Mouse (Mus musculus): ENCODE measurements around the gene Aaas.
"Not testable (repeated sequence)": the region's sequence is repeated elsewhere in the genome, so short reads cannot be mapped to it uniquely, and the experiment has no call there.

Gene Aaas

DNA sequence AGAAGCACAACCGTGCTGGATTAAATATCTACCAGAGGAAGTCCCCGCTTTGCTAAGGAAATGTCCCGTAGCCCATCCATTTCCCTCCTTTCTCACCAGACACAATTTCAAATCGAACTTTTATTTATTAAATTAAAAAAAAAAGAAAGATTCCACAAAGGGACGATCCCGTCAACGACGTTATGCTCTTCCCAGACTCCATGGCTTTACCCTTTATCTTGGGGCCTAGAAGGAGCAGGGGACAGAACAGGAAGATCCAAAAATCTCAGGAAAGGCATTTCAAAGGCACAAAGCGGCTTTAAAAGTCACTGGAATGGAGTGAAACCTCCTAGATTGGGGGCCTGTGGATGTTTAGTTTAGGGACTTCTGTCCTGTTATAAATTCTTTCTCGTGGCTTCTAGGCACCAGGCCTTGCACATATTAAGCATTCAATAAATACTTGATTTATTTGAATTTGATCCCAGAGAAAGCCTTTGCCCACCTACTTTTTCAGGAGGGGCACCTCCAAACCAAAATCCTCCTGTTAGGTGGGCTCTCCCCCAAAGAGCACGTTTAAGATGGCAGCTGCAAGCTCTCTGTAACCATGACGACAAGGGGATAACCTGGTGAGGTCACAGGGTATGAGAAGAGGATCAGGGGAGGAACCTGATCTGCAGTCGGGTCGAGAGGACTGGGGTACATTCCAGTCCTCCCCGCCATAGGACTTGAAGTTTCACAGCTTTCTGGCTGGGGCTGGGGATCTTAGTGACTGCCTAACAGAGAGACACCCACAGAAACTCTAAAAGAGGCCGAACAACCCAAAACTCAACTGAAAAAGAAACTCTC, 6.1 kb upstream of the Aaas start:
- DNase-seq = no peak

DNA sequence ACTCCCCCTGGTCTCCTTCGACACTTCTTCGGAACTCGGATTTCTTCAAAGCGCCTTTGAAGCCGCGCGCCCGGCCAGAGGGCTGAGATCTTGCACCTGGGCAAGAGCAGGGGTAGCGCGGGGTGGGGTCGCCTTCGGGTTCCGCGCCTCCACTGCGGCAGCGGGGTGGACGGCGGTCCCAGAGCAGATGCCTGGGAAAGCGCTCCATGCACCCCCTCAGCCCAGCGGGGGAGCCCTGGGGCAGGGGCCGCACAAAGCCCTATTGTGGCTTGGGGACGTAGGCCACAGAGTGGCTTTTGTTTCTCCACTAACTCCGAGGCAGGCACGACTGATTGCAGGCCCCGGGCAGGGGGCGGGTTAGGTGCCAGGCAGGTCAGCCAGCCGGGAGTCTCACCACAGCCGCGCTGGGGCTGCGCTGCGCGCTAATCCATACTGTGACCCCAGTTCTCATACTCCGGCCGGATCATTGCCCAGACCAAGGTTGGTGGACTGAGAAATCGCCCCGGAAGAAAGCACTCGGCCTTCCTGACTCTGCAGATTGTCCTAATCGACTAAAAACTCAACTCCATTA, 5.4 kb upstream of the Aaas start:
- DNase-seq = peak; percentile 57

DNA sequence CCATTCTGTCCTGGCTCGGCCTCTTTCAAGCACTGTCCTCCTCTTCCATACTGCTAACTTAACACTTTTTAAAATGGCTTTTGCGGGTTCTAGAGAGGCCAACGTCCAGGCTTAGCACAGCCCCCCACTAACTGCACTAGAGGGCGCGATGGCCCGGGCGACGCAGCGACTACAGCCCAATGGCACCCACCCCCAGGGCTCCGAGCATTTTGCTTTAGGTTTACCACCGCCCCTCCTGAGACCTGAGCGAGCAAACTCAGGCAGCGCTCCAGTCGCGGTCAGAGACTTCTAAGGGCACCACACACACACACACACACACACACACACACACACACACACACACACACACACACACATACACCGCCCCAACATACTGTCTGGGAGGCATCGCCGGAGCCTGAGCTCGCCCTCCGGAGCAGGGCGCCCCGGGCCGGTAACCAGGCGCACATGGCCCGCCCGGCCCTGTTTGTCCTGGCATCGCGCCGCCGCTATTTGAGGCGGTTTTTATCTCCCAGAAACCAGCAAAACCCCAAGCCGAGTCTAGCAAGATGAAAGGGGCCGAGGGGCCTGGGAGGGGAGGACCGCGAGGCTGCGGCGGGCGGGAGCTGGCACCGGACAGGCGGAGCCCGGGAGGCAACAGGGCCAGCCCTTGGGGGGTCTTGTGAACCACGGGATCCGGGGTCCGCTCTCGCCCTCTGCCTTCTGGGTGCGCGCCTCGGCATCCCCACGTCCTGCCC, 4.7 kb upstream of the Aaas start:
- peak; percentile 67 for DNase-seq

DNA sequence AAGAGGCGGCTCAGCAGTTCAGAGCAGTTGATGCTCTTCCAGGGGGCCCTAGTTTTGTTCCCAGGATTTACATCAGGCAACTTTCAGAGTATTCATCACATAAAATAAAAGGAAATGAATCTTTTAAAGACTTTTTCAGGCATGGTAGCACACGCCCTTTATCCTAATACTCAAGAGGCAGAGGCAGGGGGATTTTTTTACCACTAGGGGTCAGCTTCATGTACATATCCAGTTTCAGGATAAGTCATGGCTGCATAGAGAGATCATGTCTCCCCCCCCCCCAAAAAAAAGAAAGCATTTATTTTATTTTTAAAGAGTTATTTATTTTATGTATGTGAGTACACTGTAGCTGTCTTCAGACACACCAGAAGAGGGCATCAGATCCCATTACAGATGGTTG, 3.4 kb upstream of the Aaas start:
- no peak for DNase-seq

DNA sequence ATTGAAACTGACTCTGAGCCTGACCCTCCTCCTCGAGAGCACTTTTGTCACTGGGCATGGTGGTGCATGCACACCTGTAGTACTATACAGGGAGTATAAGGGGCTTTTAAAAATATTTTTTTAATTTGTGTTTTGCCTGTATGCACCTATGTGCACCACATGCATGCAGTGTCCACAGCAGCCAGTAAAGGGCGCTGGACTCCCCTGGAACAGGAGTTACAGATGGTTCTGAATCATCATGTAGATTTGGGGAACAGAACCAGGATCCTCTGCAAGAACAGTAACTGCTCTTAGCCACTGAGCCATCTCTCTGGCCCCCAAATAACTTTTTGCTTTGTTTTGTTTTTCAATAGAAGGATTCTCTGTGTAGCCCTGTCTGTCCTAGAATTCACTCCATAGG, 1.6 kb upstream of the Aaas start:
- DNase-seq = no peak

DNA sequence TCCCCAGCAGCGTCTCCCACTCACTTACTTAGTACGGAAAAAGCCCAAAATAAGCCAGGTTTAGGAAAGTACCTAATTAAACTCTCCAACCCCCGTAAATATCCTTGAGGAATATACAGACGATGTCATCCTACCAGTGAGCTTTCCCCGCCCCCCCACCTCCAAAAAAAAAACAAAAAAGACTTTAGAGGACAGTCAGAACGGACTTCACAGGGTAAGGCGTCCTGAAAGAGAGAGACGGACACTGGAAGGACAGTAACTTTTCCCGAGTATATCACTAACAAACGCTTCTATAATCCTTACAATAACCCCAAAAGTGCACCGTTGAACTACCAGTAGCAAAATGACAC, 346 bp upstream of the Aaas start:
- DNase-seq = no peak

DNA sequence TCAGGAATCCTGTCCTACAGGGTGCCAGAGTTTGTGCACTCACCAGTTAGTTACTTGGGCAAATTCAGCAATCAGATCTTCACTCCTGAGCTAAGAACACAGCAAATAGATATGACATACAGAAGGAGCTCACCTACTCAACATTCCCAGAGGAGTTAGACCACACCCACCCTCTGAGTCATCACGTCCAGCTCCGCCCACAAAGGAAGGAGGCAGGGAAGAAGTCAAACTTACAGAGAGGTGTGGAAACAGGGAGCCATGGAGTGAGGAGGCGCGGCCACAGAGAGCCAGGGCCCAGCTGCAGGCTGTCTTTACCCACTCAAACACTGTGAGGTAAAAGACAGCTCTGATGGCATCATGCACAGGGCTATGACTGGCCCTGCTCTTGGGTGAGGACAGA, 4.1 kb downstream of the Aaas start:
- DNase-seq = no peak

DNA sequence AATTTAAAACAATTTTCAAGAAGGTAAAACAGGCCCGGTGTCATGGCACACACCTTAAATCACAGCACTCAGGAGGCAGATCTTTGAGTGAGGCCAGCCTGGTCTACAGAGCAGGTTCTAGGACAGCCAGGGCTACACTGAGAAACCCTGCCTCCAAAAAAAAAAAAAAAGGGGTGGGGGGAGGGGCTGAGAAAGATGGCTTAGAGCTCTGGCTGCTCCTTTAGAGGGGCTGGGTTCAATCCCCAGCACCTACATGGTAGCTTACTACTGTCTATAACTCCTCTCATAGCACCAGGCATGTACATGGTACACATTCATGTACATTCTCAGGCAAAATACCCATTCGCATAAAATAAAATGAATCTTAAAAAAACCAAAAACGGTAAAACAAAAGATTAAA, 6.1 kb downstream of the Aaas start:
- DNase-seq = no peak

DNA sequence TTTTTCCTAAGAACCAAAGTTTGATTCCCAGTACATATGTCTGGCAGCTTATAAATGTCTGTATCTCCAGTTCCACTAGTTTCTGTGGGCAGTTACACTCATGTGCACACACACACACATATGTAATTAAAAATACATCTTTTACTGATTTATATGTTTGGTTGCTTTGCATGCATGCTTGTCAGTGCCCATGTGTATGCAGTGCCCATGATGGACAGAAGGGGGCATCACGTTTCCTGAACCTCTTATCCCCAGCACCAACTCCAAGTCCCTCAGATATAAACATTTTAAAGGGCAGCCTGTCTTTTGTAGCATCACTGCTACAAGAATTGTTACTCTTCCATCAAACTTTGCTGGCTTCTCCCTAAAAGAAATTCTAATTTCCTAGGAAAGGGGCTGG, 9.0 kb downstream of the Aaas start:
- DNase-seq = peak; percentile 68

DNA sequence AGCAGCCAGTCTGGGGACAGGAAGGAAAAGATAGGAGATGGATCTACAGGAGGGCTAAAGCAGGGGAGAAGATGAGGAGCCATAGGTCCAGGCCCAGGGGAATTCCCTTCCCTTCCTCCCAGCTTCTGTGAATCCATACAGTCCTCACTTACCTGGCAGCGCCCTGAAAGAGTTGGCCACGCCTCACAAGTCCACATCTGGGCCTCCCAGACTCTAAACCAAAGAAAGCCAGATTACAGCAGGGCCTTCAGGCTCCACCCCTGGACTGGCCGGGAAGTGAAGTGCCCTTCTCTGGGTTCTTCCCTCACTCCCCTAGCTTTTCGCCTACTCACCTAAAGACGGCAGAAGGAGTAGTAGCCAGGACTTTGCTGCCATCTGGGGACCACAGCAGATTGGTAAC, 11.0 kb downstream of the Aaas start:
- no peak for DNase-seq

DNA sequence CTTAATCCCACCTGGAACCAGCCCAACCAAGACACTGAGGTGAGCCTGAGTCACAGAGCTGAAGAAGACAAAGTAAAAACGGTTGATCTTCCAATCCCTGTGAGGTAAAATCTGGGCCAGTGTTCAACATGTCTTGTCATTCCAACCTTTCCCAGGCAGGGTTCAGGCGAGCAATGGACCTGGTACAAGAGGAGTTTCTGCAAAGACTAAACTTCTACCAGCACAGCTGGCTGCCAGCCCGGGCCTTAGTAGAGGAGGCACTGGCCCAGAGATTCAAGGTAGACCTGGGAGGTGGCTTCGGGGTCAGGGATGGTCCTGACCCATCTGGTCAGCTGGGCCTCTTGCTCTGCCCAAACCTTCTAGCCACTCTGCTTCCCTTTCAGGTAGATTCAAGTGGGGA, 13.6 kb downstream of the Aaas start:
- DNase-seq = peak; percentile 27

DNA sequence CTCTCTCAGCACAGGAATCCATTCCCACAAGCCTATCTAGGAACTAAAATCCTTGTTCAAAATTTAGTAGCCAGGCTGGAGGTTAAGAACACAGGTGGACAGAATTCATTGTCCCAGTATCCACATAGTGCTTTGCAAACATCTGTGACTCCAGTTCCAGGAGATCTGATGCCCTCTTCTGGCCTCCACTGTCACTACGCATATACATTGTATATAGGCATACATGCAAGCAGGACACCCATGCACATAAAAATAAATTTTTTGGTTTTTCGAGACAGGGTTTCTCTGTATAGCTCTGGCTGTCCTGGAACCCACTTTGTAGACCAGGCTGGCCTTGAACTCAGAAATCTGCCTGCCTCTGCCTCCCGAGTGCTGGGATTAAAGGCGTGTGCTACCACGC, 14.6 kb downstream of the Aaas start:
- DNase-seq = not testable (repeated sequence)

DNA sequence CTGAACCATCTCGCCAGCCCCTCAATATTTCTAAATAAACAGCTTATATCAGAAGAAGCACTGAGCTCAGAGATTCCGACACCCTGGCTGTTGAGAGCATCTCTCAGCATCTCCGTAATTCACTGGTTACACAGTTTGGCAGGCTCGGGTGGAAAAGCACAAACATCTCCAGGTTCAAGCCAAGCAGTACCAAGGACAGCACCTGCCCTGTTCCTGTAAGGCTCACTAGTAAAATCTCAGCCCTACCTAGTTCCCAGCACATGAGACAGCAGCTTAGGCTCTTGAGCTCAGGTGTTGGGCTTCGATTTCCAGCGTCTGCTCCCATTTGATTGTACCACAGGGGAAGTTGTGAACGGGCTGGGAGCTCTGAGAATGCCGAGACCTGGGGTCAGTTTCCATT, 15.3 kb downstream of the Aaas start:
- no peak for DNase-seq

DNA sequence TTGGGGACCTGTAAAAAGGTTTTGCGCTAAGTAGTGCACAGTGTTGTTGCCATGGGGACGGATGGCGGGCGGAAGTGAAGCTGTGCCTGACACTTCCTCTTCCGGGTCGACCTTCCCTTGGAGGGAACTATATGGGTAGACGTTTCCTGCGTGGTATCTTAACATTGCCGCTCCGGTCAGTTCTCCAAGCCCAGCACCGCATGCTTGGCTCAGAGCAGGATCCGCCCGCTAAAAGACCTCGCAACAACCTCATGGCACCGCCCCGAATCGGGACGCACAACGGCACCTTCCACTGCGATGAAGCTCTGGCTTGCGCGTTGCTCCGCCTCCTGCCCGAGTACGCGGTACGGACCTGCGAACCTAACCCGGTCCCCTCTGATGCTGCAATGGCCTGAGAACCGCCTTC, 19.0 kb downstream of the Aaas start, which contains the start of gene Myg1:
Gene Myg1, plus strand, starts transcription at position 100 of the 406 bp plus-strand sequence.
- DNase-seq = peak; percentile 85

DNA sequence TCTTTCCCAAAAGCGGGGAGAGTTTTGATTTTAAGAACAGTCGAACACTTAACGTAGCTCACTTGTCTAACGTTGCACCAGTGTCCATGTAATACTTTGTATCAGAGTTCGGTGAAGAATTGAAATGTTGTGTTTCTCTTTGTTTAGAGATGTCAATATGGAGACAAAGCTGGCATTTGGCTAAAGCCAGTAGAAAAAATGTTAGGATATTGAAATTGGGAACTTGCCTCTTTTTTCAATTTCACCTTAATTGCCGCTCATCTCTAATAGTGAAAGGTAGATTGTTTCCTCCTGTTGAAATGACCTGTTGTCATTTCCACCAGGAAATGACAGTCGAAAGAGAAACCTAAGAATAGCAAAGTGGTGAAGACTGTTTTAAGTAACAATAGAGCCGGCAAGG, 23.7 kb downstream of the Aaas start:
- no peak for DNase-seq

DNA sequence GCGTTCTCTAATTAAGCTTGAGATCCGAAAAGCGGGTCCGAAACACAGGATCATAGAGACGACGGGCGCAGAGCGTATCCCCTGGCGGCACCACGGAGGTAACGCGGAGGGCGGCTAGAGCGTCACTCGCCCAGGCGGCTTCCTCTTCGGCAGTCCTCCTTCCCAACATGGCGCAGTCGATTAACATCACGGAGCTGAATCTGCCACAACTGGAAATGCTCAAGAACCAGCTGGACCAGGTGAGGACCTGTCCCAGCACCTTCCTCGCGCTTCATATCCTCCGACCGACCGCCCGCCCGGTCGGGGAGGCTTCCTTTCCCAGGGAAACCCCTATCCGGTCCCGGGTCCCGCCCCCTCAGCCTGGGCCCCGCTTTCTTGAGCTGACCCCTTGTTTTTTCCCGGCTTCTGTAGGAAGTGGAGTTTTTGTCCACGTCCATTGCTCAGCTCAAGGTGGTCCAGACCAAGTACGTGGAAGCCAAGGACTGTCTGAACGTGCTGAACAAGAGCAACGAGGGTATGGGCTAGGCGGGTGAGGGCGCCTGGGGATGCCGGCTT, 24.5 kb downstream of the Aaas start, which contains the start of gene Pfdn5:
Gene Pfdn5, plus strand, starts transcription at position 95 of the 555 bp plus-strand sequence.
- peak; percentile 89 for DNase-seq

DNA sequence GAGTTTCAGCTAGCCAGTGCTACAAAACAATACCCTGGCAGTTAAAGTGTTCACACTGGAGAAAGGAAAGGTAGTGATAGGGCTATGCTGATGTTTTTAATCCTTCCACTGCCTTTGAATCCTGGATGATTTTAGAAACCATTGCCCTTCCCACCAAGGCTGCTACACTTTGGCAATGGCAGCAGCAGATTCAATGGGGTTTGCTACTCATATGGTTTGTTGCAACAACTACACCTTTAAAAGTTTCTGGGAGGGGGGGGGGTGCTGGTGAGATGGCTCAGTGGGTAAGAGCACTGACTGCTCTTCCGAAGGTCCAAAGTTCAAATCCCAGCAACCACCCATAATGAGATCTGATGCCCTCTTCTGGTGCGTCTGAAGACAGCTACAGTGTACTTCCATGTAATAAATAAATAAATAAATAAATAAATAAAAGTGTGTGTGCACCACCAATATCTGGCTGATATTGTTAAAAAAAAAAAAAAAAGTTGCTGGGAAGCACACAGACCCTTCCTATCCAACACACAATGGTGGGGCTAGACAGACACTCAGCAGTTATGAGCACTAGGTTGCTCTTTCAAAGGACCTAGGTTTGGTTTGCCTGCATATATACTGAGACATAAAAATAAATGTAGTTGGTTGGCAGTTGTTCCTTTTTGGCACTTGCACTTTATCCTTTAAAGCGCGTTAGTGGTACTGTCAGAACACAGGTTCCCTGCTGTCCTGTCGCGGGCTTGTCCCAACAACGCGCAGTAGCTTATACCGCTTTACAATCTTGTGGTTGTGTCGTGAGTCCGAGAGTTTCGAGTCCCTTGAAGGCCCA, 25.7 kb downstream of the Aaas start:
- DNase-seq = peak; percentile 37

DNA sequence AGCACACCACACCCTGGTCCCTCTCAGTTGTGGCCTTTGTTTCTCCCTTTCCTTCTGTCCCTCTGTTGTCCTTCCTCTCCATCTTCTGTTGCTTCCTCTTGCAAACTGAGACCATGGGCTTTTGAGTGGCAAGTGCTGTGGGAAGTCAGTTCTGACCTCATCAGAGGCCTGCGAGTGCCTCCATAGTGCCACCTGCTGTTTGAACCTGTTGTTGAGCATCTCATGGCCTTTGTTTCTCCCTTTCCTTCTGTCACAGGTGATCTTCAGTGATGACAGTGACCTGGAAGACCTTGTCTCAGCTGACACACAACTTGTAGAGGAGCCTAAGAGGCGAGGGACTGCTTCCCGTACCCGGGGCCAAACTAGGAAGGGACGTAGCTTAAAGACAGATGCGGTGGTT, 34.3 kb downstream of the Aaas start:
- peak; percentile 73 for DNase-seq

DNA sequence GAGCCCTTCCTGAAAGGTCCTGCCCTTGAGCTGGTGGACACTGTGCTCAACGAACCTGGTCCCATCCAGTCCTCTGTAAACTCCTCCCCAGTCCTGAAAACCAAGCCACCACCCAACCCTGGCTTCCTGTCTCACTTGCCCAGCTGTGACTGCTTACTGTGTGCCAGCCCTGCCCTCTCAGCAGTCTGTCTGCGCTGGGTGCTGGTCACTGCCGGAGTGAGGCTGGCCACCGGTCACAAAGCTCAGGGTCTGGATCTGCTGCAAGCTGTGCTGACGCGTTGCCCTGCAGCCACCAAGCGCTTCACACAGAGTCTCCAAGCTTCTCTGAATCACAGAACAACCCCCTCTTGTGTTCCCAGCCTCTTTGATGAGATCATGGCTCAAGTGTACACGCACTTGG, 35.3 kb downstream of the Aaas start:
- no peak for DNase-seq

DNA sequence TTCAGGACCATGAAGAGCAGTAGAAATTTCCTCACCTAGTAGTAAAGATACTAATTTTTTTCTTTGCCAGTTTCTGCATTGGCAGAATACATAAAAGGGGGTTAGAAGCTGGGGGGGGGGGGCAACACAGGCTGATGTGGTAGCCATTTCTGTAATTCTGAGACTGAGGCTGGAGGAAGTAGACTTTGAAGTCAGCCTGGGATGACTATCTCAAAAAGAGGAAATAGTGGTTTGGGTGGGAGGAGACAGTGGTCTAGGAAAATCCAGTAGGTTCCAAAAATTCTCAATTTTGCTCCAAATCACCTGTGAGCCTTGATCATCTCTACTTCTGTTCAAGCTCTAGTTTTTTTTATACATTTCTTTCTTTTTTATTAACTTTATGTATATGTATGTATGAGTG, 39.1 kb downstream of the Aaas start:
- no peak for DNase-seq

DNA sequence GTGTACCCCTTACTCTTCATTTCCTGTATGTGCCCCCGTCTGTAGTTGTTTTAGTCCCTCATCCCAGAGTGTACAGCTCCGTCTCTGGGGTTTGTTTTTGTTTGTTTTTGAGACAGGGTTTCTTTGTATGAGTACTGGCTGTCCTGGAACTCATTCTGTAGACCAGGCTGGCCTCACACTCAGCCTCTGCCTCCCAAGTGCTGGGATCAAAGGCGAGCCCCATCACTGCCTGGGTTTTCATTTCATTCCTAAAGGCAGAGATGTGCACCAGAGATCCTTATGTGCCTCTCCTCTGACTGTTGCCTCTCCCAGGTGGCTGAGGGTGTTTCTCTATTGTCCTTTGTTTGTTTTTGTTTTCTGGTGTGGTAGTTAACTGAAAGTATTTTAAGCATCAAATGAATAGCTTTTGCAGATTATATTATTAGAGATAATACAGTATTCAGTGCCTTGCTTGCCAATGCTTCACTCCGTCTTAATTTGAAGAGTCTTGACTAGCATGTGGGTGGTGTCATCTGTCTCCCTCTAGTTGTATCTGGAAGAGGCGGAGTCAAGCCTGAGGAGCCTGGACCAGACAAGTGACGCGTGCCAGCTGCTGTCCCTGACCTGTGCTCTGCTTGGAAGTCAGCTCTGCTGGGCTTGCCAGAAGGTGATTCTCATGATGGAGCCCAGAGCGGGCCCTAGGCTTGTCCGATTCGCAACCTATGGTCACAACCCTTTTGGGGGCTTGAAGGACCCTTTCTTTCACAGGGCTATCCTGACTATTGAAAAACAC, 40.3 kb downstream of the Aaas start:
- peak; percentile 43 for DNase-seq

DNA sequence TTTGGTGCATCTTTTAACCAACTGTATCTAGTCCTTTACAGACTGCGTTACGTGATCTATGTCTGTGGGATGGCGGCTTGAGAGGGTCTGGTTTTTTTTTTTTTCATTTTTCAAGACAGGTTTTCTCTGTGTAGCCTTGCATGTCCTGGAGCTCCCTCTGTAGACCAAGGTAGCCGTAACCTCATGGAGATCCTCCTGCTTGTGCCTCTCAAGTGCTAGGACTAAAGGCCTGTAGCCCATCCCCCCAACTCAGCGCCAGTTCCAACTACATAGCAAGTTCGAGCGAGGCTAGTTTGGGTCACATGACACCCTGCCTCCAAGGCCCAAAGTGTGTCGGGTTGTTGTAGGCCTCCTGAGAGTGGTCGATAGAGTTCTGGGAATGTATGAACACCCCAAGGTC, 41.9 kb downstream of the Aaas start:
- DNase-seq = no peak

Data from kidney, adult 18-20 months (tissue).